Mouse (Mus musculus) erythroblast, embryonic 14.5 days (primary cell): ENCODE results near the gene Fam192a.

Experiments used
- GATA1 ChIP-seq: IDR thresholded peaks from 2 replicates; pipeline ENCODE4 v1.6.1; 2012; ENCODE audit warnings: low read length, inconsistent platforms, mixed read lengths
- TAL1 ChIP-seq: IDR thresholded peaks from 3 replicates; pipeline ENCODE4 v1.6.1; 2012; ENCODE audit warnings: low read length, inconsistent platforms, mixed read lengths

GRCm38 (mm10) chr8:94591691-94592090 lies 10.1 kb downstream of the Fam192a start:
- TF ChIP-seq GATA1 (no peak), TAL1 (no peak)
